Mouse (Mus musculus) A20 (cell line): ENCODE measurements at regions not wholly inside any gene's neighbourhood (a gene's known extent, or its start where the extent isn't known, plus 50 kb on each side); places are given as distances from the start of the nearest gene placed in this dataset.

Source experiments
- DNase-seq: peaks from one replicate; pipeline ENCODE4 v3.0.0-alpha.2; 2011; ENCODE audit warnings: low read depth, low spot score

DNA sequence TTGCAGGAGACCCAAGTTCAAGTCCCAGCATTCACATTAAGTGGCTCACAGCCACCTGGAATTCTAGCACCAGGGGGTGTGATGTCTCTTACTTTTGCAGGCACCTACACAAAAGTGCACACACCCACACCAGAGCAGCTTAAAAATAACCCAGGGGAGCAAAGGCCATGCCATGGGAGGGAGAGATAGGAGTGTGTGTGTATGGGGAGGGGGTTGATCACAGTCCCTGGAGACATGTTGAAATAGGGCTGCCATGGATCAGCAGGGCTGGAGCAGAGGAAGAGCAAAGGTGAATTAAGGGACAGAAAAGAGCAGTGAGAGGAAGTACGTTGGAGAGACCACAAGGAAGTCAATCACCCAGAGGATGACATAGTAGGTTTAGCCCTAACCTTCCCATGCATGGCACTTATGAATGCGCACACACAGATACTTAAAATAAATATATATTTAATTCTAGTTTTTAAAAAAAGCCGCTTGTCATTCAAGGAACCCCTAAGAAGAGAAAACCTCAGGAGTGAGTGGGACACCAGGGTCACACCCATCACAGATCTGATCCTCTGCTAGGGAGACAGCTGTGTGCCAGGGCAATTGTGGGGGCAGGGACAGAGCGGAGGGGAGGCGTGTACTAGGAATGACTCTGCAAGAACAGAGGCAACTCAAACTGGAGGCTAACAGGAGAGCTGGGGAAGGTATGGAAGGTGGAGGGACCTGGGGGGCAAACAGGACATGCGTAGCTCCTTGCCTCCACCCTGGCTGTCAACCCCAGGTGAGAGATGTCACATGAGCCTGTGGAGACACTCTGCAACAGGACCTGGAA lies 189.5 kb upstream of the Rybp start:
- no peak for DNase-seq

DNA sequence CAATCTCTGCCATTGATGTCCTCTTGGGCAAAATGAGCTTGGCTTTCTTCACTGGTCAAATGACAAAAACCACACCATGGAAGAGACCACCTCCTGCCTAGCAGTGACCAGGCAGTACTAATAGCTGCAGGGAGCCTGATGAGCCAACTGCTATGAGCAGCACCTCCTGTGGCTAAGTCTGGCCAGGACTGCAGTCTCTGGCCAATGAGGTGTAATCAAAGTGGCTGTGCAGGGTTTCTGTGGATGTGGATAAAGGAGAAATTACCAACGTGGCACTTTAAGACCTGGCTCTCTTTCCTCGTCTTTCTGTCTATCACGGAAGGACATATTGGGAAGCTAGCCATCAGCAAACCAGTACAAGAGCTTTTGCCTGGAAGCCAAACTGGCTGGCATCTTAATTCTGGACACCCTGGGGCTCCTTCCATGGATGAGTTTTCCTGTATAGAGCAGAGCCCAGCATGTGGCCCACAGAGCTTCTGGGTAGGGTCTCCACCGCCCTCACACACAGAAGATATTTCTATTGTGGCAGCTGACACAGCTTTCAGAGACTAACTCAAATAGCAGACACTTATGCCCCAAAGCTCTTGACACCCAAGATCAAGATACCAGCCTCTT lies 188.2 kb upstream of the Rybp start:
- no peak for DNase-seq

DNA sequence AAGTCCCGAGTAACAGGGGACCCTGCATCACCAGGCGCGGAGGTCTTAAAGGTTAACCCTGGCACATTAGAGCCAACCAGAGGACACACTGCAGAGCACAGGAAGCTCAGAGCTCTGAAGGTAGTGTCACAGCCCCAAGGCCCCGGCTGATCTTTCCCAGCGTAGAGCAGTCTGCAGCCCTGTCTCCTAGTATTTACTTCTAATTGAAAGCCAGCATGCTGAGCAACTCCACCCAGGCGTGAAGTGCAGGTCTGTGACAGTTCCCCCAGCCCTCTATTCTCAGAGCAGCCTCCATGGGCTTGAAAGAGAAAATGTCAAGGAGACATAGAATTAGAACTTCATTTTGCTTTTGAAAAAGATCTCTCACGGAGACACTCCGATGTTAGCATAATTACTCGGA lies 187.0 kb upstream of the Rybp start:
- DNase-seq: no peak

DNA sequence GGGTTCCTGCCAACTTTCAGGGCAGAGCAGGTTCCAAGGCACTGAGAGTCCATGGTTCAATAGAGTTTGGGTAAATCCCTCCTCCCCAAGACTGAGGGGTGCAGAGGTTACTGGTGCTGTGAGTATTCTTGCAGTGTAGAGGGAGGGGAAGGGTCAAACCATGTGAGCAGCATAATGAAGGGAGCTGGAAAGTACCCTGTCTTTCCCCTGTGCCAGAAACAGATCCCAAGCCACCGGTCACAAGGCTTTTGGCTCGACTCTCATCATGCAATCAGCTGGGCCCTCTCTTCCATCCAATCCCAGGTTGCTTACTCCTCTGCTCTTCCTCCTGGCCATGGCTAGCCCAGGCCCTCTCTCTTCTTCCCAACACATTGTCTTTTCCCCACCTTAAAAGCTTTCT lies 182.8 kb upstream of the Rybp start:
- no peak for DNase-seq

DNA sequence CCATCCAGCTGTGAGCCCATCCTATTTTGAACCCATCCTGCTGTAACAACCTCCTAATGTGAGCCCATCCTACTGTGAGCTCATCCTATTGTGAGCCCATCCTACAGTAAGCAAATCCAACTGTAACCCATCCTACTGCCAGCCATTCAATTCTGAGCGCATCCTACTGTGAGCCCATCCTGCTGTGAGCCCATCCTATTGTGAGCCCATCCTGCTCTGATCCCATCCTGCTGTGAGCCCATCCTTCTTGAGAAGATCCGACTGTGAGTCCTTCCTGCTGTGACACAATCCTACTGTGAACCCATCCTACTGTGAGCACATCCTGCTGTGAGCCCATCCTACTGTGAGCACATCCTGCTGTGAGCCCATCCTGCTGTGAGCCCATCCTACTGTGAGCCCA lies 175.5 kb upstream of the Rybp start:
- DNase-seq: no peak

DNA sequence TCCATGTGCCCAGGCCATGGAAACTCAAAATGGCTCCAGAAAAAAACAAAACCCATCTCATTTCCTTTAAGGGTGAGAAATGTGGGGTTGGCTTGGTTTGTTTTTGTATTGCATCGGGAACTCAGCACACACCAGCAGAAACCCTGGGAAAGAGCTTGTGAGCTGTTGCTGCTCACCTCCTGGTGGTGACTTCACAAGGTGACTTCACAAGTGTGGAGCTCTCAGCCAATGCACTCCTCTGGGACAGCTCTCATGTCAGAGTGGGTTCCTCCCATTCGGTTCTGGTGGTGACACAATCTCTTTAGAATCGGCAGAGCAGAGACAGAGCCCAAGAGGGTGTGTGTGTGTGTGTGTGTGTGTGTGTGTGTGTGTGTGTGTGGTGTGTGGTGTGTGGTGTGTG lies 166.1 kb upstream of the Rybp start:
- no peak for DNase-seq

DNA sequence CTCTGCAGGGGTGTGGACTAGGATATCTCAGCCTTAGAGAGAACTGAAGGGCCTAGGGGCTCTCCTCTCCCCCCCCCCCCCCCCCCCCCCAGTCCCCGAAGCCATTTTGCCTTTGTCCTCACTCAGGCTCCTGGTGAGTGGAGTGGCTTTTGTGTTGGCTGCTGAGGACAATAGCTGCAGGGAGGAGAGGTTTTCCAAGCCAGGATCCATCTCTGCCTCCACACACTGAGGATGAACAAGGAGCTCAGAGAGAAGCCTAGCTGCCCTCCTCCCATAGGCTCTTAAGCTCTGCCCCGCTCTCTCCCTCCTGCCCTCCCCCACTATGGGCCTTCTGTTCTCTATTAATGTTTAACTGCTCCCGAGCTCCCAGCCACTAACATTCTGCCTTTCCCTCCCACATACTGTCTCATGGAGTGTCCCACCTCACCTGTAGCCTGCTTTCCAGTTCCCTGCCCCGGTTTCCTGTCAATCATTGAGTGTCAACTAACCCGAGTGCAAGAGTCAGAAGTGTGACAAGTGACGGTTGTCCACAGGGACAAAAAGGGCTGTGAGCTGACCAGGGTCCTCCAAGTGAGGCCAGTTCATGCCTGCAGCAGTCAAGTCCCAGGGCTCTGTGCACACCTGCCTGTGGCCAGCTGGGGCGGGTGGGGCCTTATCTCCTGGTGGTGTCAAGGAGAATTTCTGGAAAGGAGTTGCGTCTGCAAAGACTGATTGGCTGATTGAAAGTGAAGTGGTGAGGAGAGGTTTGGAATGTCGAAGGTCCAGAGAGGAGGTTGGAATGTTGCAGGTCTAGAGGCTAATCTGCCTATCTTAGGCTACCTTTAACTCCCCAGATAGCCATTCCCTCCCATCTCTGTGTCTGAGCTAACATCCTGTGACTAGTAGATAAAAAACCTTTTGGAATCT lies 165.1 kb upstream of the Rybp start:
- DNase-seq: no peak

DNA sequence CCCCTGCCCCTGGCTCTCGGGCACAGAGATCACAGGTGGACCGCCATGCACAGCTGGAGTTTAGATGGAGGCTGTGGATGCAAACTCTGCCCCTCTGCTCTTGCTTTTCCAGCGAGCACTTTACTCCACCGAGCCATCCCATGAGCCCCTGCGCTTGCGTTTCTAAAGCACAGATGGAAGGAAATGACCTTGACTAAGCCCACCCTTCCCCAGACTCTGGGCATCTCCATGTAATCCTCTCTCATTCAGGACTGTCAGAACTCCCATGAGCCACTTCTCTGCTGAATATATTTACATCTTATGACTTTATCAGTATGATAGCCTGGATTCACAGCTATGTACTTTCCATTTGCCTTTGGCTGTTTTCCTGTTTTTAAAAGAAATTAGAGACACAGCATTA lies 162.8 kb upstream of the Rybp start:
- DNase-seq: no peak

DNA sequence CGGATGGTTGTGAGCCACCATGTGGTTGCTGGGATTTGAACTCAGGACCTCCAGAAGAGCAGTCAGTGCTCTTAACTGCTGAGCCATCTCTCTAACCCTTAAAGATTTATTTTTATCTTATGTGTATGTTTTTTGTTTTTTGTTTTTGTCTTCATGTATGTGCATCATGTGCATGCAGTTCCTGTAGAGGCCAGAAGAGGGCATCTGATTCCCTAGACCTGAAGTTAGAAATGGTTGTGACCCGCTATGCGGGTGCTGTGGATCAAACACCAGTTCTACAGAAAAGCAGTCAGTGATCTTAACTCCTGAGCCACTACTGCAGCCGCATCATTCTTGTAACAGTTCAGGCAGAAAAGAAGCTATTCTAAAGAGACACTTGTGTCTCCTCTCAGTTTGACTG lies 161.8 kb upstream of the Rybp start:
- no peak for DNase-seq

DNA sequence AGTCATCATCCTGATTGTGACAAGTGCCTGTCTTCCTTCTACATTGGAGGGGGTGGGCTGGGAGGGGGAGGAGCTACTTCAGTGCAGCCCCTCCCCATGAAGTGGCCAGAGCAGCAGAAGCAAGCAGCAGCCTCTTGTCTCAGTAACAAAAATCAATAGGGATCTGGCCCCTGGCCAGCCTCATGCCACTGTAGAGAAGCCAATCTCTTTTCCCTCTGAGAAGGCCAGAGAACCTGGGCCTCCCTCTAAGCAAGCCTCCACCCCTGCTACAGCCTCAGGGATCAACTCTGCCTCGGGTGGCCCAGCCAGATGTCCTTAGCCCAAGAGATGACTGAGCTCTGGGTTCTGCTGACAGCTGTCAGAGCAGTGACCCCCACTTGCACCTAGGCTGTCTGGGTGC lies 159.9 kb upstream of the Rybp start:
- DNase-seq: no peak

DNA sequence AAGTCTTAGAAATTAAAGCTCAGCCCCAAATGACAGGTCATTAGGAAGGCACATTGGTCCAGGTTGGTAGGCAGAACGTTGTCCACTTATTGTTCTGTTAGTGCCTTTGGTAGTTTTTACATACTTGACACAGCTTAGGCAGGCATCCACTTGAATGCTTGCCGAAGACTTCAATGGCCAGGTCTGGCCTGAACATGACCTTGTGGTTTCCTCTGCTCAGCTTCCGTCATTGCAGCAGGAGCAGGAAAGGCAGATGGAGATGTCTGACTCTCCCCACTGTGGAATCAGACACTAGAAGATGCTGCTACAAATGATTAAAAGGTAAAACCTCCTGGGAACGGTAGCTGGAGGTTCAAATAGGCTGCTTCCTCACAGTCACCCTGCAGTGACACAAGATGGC lies 159.5 kb upstream of the Rybp start:
- DNase-seq: no peak

DNA sequence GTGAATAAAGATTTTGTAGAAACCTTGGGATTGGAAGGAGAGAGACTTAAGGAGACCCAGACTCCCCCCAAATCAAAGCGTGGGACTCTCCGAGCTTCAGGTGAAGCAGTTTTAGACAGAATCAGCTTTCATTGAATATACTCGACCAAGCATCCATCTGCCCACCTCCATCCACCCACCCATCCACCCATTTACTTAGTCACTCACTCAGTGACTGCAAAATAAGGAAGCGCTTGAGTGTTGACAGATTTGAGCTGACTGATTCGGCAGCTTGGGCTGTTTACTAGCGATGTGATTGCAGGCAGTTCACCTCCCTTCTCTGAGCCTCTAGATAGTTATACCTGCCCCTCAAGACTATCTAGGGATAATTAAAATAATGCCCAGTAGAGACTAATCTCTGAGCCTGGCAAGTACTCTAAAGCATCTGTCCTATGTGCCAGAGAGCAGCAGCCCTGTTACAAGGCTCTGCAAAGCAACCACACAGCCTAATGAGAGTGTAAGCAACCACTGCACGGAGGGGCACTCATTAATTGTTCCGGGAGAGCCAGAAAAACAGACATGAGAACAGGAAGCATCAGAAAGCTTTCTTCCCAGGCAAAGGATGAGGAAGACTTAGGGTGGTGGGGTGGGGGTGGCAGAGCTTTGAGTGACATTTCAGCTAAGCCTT lies 151.9 kb upstream of the Rybp start:
- no peak for DNase-seq

DNA sequence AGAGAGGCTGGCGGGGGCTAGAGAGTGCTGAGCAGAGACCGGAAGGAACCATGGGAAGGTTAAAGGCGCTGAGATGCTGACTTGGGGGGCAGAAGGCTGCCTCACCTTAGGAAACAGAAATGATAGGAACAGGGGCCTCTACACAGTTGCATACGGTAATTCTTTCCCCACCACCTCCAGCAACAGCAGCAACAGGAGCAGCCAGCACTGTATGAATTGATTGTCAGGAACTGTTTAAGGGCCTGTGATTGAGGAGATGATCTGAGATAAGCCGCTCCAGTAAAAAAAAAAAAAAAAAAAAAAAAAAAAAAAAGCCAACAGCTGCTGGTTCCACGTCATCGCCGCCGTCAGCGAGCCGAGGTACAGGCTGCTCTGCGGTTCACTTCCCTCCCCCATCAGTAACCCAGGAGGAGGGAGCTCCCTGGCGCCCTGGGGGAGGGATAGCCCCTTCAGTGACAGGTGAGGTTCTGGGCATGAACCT lies 151.3 kb upstream of the Rybp start:
- peak; percentile 93 for DNase-seq

DNA sequence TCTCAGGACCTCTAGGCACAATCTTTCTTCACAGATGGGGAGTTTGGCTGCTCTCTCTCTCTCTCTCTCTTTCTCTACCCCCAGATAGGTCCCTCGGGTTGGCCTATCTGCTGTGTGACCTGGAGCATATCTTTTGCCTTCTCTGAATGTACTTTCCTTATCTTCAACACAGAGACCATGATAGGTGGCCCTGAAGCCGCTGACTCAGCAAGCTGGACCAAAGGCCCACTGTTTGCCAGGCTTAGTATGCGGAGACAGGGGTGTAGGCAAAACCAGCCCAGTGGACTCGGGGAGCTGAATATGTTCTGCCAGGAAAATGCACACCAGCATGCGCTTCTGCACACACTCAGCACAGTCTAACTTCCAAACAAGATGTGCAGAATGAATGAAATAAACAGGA lies 150.7 kb upstream of the Rybp start:
- DNase-seq: no peak

DNA sequence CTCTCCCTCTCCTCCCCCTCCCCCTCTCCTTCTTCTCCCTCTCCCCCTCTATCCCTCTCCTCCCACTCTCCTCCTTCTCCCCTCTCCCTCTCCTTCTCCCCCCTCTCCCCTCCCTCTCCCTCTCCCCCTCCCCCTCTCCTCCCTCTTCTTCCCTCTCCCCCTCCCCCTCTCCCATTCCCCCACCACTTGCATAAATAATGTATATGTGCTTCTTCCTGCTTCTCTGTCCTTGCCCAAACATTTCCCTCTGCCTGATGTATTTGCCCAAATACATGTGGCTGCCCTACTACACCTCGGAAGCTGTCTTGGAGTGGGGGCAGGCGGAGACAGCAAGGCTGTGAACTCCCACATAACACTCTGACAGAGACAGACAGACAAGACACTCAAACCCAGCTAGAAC lies 149.2 kb upstream of the Rybp start:
- no peak for DNase-seq

DNA sequence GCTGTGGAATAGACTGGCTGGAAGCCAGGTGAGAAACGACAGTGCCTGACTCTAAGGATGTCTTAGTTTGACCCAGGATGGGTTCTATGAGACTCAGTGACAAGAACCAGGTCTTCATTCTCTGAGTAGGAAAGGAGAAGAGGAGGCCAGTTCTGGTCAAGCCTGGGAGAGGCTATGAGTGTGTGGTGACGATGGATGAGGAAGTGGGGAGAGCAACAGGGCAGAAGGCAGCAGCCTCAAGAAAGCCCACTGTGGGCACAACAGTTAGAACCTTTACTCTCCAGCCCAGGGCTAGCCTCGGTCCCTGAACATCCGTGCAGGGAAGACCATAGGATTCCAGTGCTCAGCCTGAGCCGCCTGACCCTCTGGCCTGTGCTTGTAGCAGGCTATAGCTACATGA lies 147.9 kb upstream of the Rybp start:
- DNase-seq: peak; percentile 32

DNA sequence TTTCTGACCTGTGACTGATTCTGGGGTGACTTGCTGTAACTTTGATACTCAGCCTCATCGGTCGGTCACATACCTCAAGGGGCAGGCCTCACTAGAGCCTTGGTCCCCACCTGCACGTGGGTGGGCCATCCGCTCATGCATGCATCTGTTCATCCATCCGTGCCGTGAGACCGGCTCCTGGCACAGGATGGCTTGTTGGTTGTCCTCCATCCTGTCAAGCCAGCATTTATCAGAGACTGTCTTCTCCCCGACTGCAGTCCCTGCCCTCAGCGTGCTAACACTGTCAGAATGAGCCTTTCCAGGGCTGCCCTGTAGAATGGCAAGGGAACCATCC lies 146.2 kb upstream of the Rybp start:
- peak; percentile 63 for DNase-seq

DNA sequence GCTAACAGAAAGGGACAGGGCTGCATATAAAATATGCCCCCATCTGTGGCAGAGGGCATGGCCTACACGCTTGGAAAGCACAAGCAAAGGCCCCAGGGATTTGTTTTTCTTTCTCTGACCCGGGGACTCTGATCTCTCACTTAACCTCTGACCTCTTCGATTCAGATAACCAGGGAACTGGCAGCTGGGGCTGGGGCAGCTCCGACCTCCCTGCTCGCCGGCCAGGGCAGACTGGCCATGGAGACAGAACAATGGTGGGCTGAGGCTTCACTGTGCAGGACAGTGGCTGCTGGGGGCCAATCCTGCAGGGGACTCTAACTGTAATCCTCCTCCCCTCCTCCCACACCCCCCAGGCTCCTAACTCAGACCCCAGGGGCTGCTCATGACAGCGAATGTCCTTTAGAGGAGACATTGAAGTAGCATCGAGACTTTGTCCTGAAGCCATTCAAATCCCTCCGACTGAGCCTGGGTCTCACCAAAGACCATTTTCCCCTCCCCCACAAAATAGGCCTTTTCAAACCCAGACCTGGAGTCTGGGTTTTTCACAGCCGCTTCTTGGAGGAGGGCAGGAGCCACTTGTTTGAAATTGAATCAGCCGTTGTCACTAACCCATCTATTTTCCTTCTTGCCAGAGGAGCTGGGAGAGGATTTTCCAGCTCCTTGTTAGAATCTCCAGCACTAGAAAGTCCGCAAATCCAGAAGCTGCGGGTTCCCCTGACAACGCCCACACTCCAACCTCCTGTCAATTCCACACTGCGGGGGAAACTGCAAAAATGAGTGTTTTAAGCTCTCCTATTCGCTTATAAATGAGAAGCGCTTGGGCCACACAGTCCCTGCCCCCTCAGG lies 145.6 kb upstream of the Rybp start:
- no peak for DNase-seq

DNA sequence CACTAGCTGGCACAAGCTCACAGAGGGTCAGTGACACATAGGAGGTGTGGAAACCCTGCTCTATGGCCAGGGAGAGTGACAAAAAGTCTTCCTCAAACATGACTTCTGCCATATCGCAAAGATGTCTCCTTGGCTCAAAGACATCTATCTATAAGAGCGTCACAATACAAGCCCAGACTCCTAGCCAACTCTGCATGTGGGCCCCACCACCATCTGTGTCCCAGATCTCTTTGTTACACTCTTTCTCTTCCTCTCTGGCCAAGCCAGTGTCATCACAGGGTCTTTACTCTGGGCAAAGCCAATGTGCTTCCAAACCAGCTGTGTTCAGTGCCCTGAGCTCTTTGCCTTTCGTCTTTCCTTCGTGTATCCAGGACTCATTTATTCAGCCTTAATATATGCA lies 143.0 kb upstream of the Rybp start:
- DNase-seq: no peak

DNA sequence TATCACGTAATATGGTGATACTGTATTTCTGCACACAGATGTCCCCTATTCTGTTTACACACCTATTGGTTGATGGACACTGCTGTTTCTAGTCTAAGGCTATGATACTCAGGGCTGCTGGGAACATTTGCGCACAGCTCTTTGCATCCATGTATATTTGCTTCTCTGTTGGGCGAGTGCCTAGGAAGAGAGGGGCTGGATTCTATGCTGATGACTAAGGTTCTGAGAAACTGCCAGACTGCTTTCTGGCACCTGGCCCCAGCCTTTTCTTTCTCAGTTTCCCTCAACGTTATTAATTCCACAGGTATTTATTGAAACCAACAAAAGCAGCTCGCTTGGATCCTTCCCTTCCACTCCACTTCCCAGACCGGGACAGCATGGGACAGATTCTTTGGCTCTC lies 142.2 kb upstream of the Rybp start:
- DNase-seq: no peak

DNA sequence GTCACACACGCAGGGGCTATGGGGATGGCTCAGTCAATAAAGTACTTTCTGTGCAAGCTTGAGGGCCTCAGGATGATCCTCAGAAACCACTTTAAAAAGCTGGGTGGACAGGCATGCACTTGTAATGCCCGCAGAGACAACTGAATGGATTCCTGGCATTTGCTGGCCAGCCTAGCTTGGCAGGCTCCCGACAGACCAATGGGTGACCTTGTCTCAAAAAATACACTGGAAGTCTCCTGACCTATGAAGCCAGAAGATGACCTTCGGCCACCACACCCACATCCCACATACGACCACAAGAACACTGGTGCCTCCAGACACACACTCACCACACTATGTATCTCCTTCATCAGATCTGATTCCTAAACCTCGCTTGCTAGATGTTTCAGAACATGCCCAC lies 141.5 kb upstream of the Rybp start:
- DNase-seq: no peak
